Mouse (Mus musculus) ES-E14 (cell line): ENCODE data around the gene Gkn3.

ENCODE experiments used
- MAFK ChIP-seq: IDR thresholded peaks from 2 replicates; pipeline ENCODE4 v1.6.1; 2014; ENCODE audit warnings: mild to moderate bottlenecking, low read depth, low read length, inconsistent platforms; ENCODE audit not compliant: insufficient read depth
- ZC3H11A ChIP-seq: IDR thresholded peaks from 2 replicates; pipeline ENCODE4 v1.6.1; 2012; ENCODE audit warnings: low read depth, mild to moderate bottlenecking, inconsistent platforms, low read length, borderline replicate concordance

DNA sequence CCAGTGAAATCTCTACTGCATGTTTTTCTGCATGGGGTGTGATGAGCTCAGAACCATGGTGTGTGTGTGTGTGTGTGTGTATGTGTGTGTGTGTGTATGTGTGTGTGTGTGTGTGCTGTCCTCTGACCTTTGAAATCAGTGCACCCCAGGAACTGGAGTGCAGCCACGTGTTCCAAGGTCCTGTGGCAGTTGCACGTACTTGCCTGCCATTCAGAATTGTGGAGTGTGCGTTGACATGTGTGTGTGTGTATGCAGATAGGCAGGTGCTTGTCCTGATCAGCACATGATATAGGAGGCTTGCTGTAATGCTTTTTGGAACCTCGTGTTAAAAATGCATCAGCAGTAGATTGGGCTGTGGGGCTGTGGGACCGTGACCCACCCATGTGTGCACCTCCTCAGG, 38.2 kb upstream of the Gkn3 start:
- TF ChIP-seq ZC3H11A (no peak), MAFK (no peak)
